23 mouse cellular contexts compared by ENCODE assay signal in genomic region chr2:169685260-169685659, GRCm38 (mm10). TPM values are rescaled to one million over a fixed set of nuclear protein-coding genes. Genes with fewer than 3 reads are reported as not detected.
DNase-seq lines count a peak whose midpoint lies in the region; ATAC-seq and TF ChIP-seq lines count a peak whose summit lies in the region.
"Had no signal": no experiment of that assay in that cellular context is flagged by ENCODE, and none has a peak within 500 bp of the region (broad histone marks: within the 10 kb centered on the region; RNA-seq: fewer than 3 reads in every experiment).

No protein-coding gene starts in this region.

- no peaks in the 10 kb centered on the region; the same call in 1 of the 2 replicates for H3K4me1 ChIP-seq in forebrain, postnatal 0 days (ENCODE audit: insufficient read depth)
- no peaks in the 10 kb centered on the region for H3K4me1 ChIP-seq in forebrain, embryonic 16.5 days (replicated peaks; ENCODE audit: control insufficient read depth, insufficient read depth, low read length)
- H3K4me1 ChIP-seq in kidney, embryonic 15.5 days: peaks cover 38% of the 10 kb centered on the region
- peaks cover 3% of the 10 kb centered on the region; the same call in 1 of the 2 replicates for H3K4me1 ChIP-seq in lung, embryonic 14.5 days (ENCODE audit: insufficient read depth)

- H3K4me3 ChIP-seq in forebrain, postnatal 0 days (ENCODE audit: low read depth, low read length): no peak overlapping the region
- H3K4me3 ChIP-seq in forebrain, embryonic 16.5 days (replicated peaks; ENCODE audit: low read length): no peak overlapping the region
- H3K4me3 ChIP-seq in kidney, embryonic 15.5 days (replicated peaks): no peak overlapping the region
- H3K4me3 ChIP-seq in lung, embryonic 14.5 days (ENCODE audit: low read depth, low read length): no peak overlapping the region
- H3K4me3 ChIP-seq: embryonic facial prominence, embryonic 10.5 days; erythroblast, embryonic 14.5 days; heart, embryonic 15.5 days; hindbrain, embryonic 10.5 days; limb, embryonic 10.5 days; neural tube, embryonic 12.5 days had no signal

- H3K36me3 ChIP-seq in forebrain, postnatal 0 days (ENCODE audit: insufficient read depth): no peaks in the 10 kb centered on the region
- no peaks in the 10 kb centered on the region for H3K36me3 ChIP-seq in forebrain, embryonic 16.5 days (ENCODE audit: control insufficient read depth, insufficient read depth)
- no peaks in the 10 kb centered on the region for H3K36me3 ChIP-seq in kidney, embryonic 15.5 days
- no peaks in the 10 kb centered on the region for H3K36me3 ChIP-seq in lung, embryonic 14.5 days (ENCODE audit: insufficient read depth)
- H3K36me3 ChIP-seq: embryonic facial prominence, embryonic 10.5 days; heart, embryonic 15.5 days; hindbrain, embryonic 10.5 days; neural tube, embryonic 12.5 days had no signal

- ATAC-seq in forebrain, postnatal 0 days: no peak
- no peak for ATAC-seq in forebrain, embryonic 16.5 days
- ATAC-seq in kidney, embryonic 15.5 days (replicated peaks; ENCODE audit: low FRiP score): no peak
- ATAC-seq in lung, embryonic 14.5 days (ENCODE audit: insufficient read depth): no peak
- no peak for ATAC-seq in activated CD4-positive, CD25-positive, alpha-beta regulatory T cell, adult 4 months
- ATAC-seq: forebrain, embryonic 14.5 days; midbrain, embryonic 16.5 days had no signal

- TF ChIP-seq CTCF in forebrain, postnatal 0 days (IDR thresholded peaks at IDR 0.05; ENCODE audit: low read depth): peak; percentile 48
- peak; percentile 32 for TF ChIP-seq CTCF in lung, embryonic 14.5 days (IDR thresholded peaks at IDR 0.05; ENCODE audit: low read depth)
- TF ChIP-seq CTCF in brain, embryonic 14.5 days (IDR thresholded peaks at IDR 0.05; ENCODE audit: borderline replicate concordance, extremely low read depth, insufficient read depth, insufficient read length): 0 out of 2 replicates have a peak, but pooled peaks have one; percentile 21

- no peak overlapping the region for H3K4me2 ChIP-seq in forebrain, postnatal 0 days (ENCODE audit: low read depth)
- no peak overlapping the region for H3K4me2 ChIP-seq in forebrain, embryonic 16.5 days (ENCODE audit: low read length)
- H3K4me2 ChIP-seq in kidney, embryonic 15.5 days: no peak overlapping the region
- no peak overlapping the region for H3K4me2 ChIP-seq in lung, embryonic 14.5 days
- H3K4me2 ChIP-seq: heart, embryonic 15.5 days; neural tube, embryonic 12.5 days had no signal

- H3K9ac ChIP-seq in forebrain, postnatal 0 days: no peak overlapping the region
- H3K9ac ChIP-seq in forebrain, embryonic 16.5 days (replicated peaks; ENCODE audit: low read depth, low read length): no peak overlapping the region
- no peak overlapping the region for H3K9ac ChIP-seq in kidney, embryonic 15.5 days
- no peak overlapping the region for H3K9ac ChIP-seq in lung, embryonic 14.5 days
- H3K9ac ChIP-seq: heart, embryonic 15.5 days; neural tube, embryonic 12.5 days had no signal

- WGBS in forebrain, postnatal 0 days: 40% methylated on average over 5 of the region's 5 CpGs
- WGBS in forebrain, embryonic 16.5 days: 47% methylated on average over 5 of the region's 5 CpGs
- WGBS in kidney, embryonic 15.5 days: 37% methylated on average over 5 of the region's 5 CpGs
- WGBS in lung, embryonic 14.5 days: 40% methylated on average over 5 of the region's 5 CpGs

- no peak overlapping the region for H3K27ac ChIP-seq in forebrain, postnatal 0 days (ENCODE audit: low read depth, low read length)
- H3K27ac ChIP-seq in forebrain, embryonic 16.5 days (ENCODE audit: low read length): no peak overlapping the region
- H3K27ac ChIP-seq in kidney, embryonic 15.5 days: peak overlapping the region; percentile 33
- H3K27ac ChIP-seq in lung, embryonic 14.5 days (ENCODE audit: low read depth): no peak overlapping the region
- H3K27ac ChIP-seq: embryonic facial prominence, embryonic 10.5 days; heart, embryonic 15.5 days; hindbrain, embryonic 10.5 days; limb, embryonic 10.5 days; neural tube, embryonic 12.5 days had no signal

- TF ChIP-seq POLR2A in brain, embryonic 14.5 days (IDR thresholded peaks at IDR 0.05; ENCODE audit: borderline replicate concordance, extremely low read depth, insufficient read depth, insufficient read length, poor library complexity, severe bottlenecking): no peak

- no peaks in the 10 kb centered on the region for H3K27me3 ChIP-seq in forebrain, postnatal 0 days (ENCODE audit: insufficient read depth, low read length)
- no peaks in the 10 kb centered on the region for H3K27me3 ChIP-seq in forebrain, embryonic 16.5 days (replicated peaks; ENCODE audit: control insufficient read depth, insufficient read depth, low read length)
- no peaks in the 10 kb centered on the region for H3K27me3 ChIP-seq in kidney, embryonic 15.5 days
- no peaks in the 10 kb centered on the region for H3K27me3 ChIP-seq in lung, embryonic 14.5 days (ENCODE audit: insufficient read depth, low read length)
- H3K27me3 ChIP-seq: heart, embryonic 15.5 days; neural tube, embryonic 12.5 days had no signal

- H3K9me3 ChIP-seq in forebrain, postnatal 0 days (ENCODE audit: low read length): no peaks in the 10 kb centered on the region
- no peaks in the 10 kb centered on the region for H3K9me3 ChIP-seq in forebrain, embryonic 16.5 days (ENCODE audit: control insufficient read depth, low read length)
- H3K9me3 ChIP-seq in kidney, embryonic 15.5 days (replicated peaks): no peaks in the 10 kb centered on the region
- no peaks in the 10 kb centered on the region for H3K9me3 ChIP-seq in lung, embryonic 14.5 days (ENCODE audit: low read depth, low read length)
- H3K9me3 ChIP-seq: embryonic facial prominence, embryonic 10.5 days; heart, embryonic 15.5 days; hindbrain, embryonic 10.5 days; limb, embryonic 10.5 days; neural tube, embryonic 12.5 days had no signal

- no peak for DNase-seq in forebrain, postnatal 0 days
- DNase-seq in kidney, postnatal 25 days: no peak
- DNase-seq in lung, embryonic 14.5 days: no peak
- no peak for DNase-seq in lung, postnatal 14 days
- no peak for DNase-seq in brain, embryonic 14.5 days (ENCODE audit: low read depth)
- DNase-seq: adrenal gland, postnatal 25 days; cerebellum, adult 9-10 months; kidney, adult 11 months; right cerebral cortex, postnatal 25 days; thymus, postnatal 25 days had no signal

RNA-seq across cellular contexts. Expression of gene Tshz2, which starts 52.4 kb away (rescaled TPM):
- 26.1 and 29.2 TPM in 2 replicates for total RNA-seq in forebrain, postnatal 0 days (2014; rRNA removed)
- polyA plus RNA-seq in forebrain, postnatal 0 days (2015; fragmentation: Nextera tagmentation; extraction: Ambion mirVana): 8.8 and 19.7 TPM in 2 replicates
- polyA plus RNA-seq in forebrain, embryonic 16.5 days (2015; fragmentation: Nextera tagmentation; extraction: Ambion mirVana): 6.1 and 12.0 TPM in 2 replicates
- 14.5 and 17.8 TPM in 2 replicates for polyA plus RNA-seq in kidney, embryonic 15.5 days (2015; fragmentation: Nextera tagmentation; extraction: Ambion mirVana)
- 7.9 and 8.9 TPM in 2 replicates for polyA plus RNA-seq in lung, embryonic 14.5 days (2014; fragmentation: Nextera tagmentation; extraction: Ambion mirVana)
- 18.9 and 42.6 TPM in 2 replicates for polyA plus RNA-seq in brain, embryonic 14.5 days (2012; rRNA removed)
- under 1 TPM; 0.28 to 0.37 TPM for polyA plus RNA-seq in activated CD4-positive, CD25-positive, alpha-beta regulatory T cell, adult 4 months (2017; shearing (Covaris generic))
- total RNA-seq: granulocyte monocyte progenitor cell, adult 5-6 weeks; megakaryocyte progenitor cell, adult 5-6 weeks had no signal
- polyA plus RNA-seq: erythroblast, embryonic 14.5 days had no signal
